Mouse (Mus musculus): ENCODE data around the gene Oaz2.

GRCm38 (mm10) chr9:65718195-65718594, 50.4 kb downstream of the Oaz2 start:
- TF ChIP-seq GATA1 (IDR thresholded peaks at IDR 0.05; ENCODE audit: borderline replicate concordance, low read length) (no peak), FLI1 (IDR thresholded peaks at IDR 0.05; ENCODE audit: low read length) (no peak)

Measured in megakaryocyte, embryonic 14.5 days (primary cell).